Mouse (Mus musculus): ENCODE data around the gene Naip2.

DNA sequence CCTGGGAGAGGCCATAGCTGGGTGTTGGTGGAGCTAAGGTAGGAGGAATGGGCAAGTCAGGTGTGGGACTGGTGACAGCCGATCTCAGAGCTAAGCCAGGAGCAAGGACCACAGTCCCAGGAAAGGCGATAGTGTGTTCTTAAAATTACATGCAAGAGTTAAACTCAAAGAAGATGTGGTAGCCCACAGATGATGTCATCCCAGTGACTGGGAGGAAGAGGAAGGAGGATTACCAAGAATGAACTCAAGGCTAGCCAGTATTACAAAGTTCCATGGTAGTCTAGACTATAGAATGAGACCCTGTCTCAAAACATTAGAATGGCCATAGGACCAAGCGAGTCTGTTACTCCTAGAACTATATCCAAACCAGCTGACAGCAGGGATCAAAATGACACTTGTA, 45.3 kb downstream of the Naip2 start:
- TF ChIP-seq CTCF (conservative IDR thresholded peaks at IDR 0.05; ENCODE audit: low read length), result no peak
- TF ChIP-seq NANOG (IDR thresholded peaks at IDR 0.05; ENCODE audit: borderline replicate concordance, low read length), result no peak
- TF ChIP-seq POU5F1 (IDR thresholded peaks at IDR 0.05; ENCODE audit: borderline replicate concordance, low read length), result no peak

All from E14TG2a.4 (cell line).